Mouse (Mus musculus): ENCODE data around the gene Drd2.
A peak's percentile ranks its signal among the peaks of the same experiment; 100 is the strongest.

Drd2 gene

DNA sequence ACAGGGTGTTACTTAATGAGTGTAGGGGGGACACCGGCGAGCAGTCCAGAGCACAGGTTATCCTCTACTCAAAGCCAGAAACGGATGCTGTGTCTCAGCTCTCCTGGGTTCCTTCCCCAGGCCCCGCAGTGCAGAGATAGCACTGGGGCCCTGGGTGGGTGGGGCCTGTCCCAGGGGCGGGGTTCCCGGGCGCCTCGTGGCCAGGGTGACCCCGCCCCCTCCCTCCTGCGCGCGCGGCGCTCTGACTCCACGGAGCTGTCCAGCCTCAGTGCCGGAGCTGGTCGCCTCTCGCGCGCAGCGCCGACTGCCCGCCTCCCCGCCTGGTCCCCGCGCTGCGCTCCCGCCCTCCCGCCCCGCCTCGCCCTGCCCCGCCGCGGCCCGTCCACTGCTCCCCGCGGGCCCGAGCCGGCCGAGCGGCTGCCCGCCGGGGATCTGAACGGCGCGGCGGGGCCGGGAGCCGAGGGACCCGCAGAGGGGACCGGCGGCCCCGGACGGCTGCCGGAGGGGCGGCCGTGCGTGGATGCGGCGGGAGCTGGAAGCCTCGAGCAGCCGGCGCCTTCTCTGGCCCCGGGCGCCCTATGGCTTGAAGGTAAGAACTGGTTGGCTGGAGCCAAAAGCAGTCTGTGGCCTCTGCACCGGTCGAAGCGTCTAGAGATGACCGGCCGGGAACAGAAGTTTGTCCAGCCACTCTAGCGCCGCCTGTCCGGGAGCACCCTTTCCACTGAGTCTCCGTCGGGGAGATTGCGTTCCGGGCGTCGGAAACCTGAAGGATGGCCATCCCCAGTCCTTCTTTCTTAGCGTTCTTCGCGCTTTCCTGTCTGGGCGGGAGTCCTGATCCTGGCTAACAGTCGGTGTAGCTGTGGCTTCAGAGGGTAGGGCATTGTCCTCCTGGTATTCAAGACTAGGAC is at the start of gene Drd2:
Drd2 (plus strand) TSS at position 492 of the 908 bp plus-strand sequence.
- peak; percentile 34 for DNase-seq

DNA sequence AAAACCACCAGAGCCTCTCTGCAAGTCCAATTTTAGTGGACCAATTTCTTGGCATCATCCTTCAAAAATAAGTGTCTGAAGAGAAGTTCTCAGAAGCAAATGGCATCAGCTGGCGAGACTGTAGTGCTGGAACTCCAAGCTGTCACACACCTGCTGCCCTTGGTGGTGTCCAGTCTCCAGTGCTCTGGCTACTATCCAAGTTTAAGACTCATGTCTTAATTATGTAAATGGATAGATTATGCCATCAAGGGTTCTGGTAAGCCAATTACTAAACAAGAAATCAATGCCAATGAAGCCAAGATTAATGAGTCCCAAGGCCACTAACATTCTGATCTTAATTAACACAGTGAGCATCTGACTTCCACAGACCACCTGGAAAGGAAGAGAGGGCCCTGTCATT is 45.3 kb upstream of the Drd2 start:
- no peak for DNase-seq

DNA sequence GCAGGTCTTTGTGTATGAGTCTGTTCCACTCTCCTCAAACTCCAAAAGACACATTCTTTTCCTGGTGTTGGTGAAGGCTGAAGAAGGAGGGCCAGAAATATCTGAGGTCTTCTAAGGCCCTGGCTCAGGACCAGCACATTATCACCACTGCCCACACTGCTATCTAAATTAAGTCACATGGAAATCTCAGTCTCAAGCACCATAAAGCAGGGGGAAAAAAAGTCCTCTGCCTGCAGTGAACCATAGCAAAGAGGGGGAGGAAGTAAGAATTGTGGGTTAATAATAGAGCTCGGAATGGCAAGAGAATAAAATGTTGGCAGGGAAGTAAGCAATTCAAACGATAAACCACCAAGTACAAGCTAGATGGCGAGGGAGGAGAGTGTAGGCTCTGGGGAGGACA is 32.9 kb upstream of the Drd2 start:
- DNase-seq = no peak

DNA sequence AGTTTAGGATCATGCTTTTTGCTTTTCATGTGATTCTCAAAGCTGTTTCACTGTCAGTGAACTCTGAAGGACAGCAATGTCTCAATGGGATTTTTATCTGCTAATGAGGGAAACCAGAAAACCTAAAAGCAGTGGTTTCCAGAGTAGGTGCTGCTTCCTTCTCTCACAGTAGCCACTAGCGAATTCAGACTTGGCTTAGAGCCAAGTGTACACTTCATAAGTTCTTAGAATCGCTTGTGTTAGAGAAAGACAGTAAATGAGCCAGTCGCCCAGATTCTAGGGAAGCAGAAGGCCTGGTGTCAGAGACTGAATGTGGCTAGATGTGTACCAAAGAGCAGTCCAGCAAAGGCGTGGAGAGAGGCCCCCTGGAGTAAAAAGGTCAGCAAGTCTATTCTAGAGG is 29.6 kb upstream of the Drd2 start:
- no peak for DNase-seq

DNA sequence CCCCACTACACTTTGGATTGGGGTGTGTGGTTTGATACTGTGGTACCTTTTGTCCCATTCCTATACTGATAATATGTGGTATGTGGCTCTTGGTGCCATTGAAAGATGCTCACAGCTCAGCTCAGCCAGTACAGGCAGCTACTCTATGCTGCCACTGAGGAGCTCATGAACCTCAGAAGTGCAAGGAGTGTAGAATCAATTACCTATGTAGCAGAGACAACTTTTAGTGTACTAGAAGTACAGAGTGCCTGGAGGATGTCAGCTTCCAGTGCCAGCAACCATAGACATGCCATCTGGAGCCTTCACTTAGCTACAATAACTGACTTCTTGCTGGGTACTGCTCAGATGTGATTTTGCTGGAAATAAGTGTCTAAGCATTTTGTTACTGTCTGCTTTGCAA is 21.8 kb upstream of the Drd2 start:
- DNase-seq = no peak

DNA sequence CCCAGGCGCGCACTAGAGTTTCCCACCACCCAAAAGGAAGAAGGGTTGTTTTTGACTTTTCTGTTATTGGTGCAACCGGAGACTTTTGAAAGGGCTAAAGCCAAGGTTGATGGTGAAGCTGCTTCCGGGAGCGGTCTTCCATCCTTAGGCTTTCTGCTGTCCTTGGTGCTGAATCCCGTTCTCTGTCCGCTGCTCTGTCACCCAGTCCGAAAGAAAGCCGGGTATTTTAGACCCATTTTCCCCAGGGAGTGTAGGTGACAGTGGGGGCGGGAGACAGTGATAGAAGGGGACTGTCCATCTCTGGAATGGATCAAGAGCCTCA is 578 bp downstream of the Drd2 start:
- DNase-seq = peak; percentile 49

DNA sequence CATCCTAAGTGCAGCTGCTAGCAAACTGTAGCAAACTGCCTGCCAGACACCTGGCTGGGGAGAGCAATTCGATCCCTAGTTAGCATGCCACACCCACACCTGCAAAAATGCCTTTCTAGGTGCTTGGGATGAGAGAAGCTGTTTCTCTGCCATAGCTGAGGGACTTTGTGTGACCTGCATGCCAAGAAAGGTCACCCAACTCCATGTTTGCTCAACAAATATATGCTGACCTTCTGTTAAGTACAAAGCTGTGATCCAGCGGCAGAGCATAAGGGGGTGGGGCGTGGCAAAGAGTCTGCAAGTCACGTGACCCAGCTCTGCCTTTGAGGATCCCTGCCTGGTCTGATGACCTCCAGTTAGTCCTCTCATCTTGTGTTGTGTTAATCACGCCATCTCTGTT is 25.3 kb downstream of the Drd2 start:
- no peak for DNase-seq

DNA sequence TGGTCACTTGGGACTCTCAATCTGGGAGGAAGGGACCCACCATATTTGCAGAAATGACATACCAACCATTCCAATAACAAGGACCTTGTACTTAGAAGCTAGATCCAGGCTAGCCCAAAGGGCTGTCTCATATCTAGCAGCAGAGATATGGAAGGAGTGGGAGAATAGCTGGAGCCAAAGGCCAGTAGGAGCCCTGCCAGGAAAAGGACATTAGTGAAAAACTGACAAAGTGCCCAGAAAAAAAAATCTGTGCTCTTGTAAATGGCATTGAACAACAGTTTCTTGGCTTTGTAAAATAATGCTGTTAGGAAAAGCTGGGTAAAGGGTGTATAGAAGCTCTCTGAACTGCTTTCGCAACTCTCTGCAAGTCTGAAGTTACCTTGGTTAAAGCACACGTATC is 33.5 kb downstream of the Drd2 start:
- no peak for DNase-seq

DNA sequence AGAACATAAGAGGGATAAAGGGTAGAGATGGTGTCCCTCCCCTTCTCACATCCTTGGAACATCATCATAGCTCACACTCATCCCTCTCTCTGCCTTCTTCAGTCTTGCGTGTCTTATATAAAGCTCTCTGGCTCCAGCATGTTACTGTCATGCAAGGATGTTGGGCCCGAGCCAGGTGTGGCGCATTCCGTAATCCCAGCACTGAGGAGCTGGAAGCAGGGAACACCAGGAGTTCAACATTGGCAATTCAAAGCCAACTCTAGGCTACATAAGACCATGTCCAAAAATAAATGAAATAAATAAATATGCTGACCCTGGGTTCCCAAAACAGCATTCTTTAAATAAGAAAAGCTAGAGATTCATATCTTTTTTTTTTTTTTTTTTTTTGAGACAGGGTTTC is 39.5 kb downstream of the Drd2 start:
- DNase-seq = no peak

DNA sequence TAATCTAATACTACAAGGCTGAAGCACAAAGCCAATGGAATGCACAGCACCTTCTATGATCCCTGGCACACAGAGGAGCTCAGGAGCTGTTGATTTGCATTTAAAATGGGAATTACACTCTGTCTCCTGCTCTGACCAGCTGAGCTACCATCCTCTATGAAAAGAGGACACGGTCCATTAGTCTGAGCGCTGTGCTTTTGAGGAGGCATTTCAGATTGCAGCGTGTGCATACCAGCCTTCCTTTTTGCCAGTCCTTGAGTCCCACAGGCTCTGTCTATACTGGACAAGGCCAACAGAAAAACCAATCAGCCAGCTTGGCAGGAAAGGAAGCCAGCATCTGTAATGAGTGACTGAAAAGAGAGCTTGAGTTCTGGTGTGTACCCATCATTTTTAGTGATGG is 43.6 kb downstream of the Drd2 start:
- DNase-seq = no peak

DNA sequence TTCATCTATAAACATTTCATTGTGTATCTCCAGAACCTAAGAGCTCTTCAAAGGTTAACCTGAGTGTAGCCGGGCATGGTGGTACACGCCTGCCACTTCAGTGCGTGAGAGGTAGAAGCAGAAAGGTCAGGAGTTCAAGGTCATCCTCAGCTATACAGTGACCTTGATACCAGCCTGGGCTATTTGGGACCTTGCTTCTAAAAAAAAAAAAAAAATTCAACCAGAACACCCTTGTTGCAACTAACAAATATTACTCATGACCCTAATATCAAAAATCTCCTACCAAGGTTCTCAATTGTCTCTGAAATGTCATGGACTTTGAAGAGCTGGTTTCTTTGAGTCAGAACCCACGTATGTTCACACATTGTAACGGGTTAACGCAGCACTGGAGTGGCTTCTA is 44.4 kb downstream of the Drd2 start:
- DNase-seq = no peak

DNA sequence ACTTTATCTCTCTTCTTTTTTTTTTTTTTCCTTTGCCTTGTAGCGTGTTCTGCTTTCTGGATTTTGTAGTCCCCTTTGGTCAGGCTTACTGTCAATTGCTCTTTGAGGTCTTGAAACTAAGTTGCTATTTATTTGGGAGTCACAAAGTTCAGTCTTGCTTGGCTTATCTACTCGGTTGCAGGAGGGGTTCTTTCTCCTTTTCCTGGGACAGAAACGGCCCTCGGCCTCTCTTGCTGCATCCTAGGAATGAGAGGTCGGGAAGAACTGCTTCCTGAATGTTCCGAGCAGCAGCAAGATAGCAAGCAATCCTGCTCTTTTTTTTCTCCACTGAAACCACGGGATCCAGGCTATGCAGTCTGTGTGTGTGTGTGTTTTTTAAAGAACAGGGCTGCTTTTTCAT is 44.9 kb downstream of the Drd2 start:
- no peak for DNase-seq

DNA sequence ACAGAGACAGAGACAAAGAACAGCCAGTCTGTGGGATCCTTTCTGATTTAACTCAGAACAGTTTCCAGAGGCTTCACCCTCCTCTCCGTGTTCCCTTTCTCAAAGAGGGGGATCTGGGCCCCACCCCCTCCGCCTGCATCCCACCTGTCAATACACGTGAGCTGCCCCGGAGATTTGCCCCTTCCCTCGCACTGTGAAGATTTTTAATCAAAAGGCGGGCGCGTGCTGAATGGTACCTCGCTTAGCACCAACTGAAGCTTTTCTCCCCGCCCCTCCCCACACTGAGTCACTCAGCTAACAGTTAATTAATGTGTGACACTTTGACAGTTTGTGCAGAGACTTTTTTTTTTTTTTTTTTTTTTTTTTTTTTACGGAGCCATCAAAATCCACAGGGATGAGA is 45.7 kb downstream of the Drd2 start:
- DNase-seq = no peak

DNA sequence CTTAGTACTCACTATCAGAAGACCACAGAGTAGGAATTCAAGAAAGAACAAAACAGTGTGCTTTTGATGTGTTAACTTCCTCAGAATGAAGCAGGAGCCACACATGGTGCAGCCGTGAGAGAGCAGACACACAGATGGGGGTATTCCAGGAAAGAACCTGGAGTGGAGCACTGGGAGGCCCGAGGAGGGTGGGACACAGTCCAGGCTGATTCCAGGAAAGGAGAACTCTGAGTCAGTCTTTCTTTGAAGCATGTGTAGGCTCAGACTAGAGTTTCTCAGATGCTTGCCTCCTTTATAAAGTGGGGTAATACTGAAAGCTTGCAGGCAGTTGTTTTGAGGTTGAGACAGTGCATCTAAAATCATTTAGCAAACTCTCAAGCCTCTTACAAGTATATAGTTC is 51.8 kb downstream of the Drd2 start:
- no peak for DNase-seq

DNA sequence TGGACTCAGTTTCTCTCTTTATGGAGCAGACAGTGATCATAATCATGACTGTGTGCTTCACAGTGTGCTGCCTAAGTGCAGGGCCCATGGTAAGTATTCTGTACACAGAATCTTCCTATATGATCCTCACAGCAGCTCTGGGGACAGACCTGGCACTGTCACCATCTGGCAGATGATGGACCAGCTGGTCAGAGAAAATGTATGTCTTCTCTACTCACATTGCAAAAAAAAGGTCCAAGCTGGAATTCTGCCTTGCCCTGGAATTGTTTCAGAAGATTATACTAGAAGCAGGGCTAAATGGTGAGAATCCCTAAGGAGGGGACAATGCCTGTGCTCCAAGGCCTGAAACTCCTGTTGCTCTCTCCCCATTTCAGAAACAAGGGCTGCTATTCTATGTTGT is 55.6 kb downstream of the Drd2 start:
- no peak for DNase-seq

DNA sequence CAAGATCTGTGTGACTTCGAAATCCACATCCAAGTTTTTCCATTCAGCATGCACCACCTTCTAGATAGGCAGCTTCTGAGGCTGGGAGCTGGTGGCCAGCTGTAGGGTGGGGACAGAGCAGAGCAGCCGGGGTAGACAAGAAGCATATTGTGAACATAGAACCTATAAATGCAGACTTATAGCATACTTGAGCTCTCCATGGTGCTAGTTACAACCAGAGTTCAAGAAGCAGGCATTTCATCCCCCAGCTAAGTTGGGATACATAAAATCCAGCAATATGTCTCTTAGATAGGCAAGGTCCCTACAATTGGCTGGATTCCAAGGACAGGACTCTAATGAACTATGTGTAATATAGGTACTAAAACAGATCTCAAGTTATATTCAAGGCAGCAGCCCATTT is 63.3 kb downstream of the Drd2 start:
- no peak for DNase-seq

DNA sequence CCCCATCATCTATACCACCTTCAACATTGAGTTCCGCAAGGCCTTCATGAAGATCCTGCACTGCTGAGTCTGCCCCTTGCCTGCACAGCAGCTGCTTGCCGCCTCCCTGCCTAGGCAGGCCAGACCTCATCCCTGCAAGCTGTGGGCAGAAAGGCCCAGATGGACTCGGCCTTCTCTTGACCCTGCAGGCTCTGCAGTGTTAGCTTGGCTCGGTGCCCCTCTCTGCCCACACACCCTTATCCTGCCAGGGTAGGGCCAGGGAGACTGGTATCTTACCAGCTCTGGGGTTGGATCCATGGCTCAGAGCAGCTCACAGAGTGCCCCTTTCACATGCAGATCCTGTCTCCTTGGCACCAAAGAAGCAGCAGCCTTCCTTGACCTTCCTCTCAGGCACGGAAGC is 66.6 kb downstream of the Drd2 start:
- DNase-seq = no peak

DNA sequence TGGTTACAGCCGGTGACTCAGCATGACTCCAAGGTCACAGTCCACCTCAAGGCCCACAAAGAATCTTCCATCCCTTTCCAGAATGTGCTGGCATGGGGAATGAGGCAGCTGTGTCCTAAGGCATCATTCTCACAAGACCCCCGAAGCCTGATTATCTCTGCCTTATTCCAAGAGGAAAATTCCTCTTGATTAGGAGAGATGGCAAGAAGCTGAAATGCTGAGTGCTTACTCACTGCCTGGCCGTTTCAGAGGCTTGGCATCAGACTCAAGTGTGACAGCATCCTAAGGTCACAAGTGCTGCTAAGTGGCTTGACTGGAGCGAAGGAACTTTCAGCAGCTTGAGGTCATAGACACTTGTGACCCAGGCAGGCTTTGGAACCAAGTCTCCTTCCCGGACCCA is 70.2 kb downstream of the Drd2 start:
- DNase-seq = no peak

DNA sequence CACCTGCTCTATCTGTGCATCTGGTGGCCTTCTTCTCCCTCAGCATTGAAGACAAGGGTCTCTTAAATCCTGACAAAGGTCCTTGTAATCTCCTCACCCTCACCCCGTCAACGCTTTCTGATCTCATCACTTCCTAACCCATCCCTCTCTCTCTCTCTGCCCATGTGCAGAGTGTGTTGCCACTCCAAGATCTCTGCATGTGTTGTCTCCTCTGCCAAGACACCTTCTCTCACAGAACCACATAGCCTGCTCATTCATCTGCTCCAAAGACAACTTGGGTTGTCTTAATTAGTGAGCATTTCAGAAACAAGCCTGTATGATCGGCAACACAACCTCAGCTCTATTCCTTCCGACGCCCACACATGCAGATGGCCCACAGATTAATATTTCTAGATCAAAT is 83.4 kb downstream of the Drd2 start:
- DNase-seq = no peak

DNA sequence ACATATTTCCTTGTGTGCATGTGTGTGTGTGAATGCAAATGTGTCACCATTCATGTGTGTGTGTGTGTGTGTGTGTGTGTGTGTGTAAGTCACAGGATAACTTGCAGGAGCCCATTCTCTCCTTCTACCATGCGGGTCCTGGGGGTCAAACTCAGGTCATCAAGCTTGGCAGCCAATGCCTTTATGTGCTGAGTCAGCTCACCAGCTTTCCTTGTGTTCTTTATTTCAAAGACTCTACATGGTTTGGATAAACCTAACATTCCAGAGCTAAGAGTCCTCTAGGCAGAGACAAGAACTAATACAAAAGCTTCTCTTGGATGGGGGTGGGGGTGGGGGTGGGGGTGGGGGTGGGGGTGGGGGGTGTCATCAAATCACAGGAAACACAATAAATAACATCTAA is 85.2 kb downstream of the Drd2 start:
- no peak for DNase-seq

DNA sequence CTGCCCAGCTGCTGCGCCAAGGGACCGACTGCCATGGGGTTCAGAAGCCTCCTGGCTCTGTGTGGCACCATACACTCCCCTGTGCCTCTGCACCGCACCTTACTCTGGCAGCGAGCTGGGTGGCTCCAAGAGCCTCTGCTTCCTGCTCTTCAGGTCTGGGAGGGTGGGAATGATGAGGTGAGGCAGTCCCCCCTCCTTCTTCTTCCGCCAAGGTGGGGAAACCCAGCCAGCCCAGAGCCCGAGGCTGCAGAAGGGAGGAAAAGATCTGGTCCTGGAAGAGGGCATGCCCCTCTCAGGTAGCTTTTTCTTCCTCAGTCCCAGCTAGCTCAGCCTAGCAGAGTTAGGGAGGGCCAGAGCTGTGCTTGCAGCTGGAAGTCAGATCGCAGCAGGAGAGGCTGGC is 86.5 kb downstream of the Drd2 start, which contains the start of gene Ankk1:
Ankk1 (minus strand) TSS at position 101 of the 400 bp plus-strand sequence.
- DNase-seq = no peak

DNA sequence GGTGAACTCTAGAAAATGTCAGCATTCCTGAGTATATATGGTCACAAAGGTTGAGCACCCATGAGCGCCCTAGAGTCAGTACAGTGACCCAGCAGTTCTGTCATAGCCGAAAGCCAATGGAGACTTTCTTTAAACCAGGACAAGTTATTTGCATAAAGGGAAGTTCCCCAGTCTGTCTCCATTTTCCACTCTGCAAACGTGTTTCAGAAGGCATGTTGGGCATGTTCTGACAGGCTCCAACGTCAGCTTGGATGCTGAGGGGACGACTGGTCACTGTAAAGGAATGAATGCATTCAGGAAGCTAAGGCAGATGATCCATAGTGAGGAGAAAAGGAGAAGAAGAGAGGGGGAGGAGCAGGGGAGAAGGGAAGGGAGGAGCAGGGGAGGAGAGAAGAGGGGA is 87.1 kb downstream of the Drd2 start:
- no peak for DNase-seq

DNA sequence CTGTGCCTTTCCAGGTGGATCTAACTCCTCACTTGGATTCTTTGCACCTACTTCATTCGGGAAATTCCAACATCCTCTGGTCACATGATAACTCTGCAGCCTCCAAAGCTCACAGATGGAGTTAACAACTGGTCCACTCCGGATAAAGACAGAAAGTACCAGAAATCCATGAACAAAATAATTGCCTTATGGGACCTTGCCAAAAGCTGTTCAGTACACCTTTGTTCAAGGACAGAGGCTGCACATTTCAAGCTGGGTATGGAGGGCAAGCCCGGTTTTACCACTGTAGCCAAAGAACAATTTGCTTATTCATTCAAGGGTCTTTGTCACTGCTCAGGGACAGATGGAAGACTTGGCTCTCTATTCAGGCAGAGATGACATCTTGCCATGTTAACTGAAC is 102.2 kb downstream of the Drd2 start:
- DNase-seq = no peak

DNA sequence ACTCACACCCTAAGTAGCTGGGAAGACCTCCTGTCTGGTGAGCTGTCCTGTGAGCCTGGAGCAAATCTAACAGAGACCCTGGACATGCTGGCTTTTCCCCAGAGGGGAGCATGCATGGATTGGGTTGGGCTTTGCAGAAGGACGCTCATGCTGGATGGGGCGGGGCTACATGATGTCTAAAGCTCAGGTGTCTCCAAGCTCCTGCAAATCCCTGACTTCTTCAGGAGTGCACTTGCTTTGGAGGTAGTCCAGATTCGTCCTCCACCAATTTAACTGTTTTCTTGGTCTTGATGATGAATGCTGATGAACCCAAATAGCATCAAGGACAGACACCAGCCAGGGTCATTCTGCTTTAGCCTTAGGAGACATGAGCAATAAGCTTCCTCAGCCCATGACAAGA is 110.1 kb downstream of the Drd2 start:
- no peak for DNase-seq

DNA sequence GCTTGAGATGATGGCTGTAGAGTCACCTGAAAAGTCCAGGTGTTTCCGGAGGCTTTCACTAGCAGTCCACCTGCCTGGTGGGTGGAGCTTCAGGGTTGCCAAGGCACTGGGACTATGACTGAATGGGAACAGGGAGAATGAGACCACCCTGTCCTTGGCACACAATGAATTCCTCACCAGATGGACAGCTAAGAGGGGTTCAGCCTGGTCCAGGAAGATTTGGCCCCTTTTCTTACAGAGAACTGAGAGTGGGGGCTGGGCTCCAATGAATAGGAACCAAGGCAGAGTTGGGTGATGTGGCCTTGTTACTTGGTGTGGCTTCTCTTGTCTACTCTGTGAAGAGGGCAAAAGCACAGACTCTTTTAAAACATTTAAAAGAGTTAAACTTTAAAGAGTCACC is 112.0 kb downstream of the Drd2 start:
- no peak for DNase-seq

All from thymus, postnatal 4 days (tissue).